Mouse (Mus musculus): Measurements from ENCODE around the gene Clca4a.
A peak's percentile ranks its signal among the peaks of the same experiment; 100 is the strongest.
"Not testable (repeated sequence)": the region's sequence is repeated elsewhere in the genome, so short reads cannot be mapped to it uniquely, and the experiment has no call there.

Gene Clca4a

GRCm38 (mm10) chr3:144974945-144975344 is at the start of gene Clca4a:
Clca4a (minus strand) TSS chr3:144975045.
- no peak for DNase-seq (ENCODE audit: extremely low read depth, insufficient read length, low spot score)

- no peak for DNase-seq (ENCODE audit: extremely low read depth, insufficient read length, low spot score)
These were observed 43.0 kb upstream of the Clca4a start for GRCm38 (mm10) chr3:145017807-145018206.

GRCm38 (mm10) chr3:145004422-145004821 is 29.6 kb upstream of the Clca4a start:
- DNase-seq (ENCODE audit: extremely low read depth, insufficient read length, low spot score) = no peak

- DNase-seq (ENCODE audit: extremely low read depth, insufficient read length, low spot score) = no peak
These were observed 26.1 kb upstream of the Clca4a start for GRCm38 (mm10) chr3:145000912-145001311.

GRCm38 (mm10) chr3:144993055-144993454 is 18.2 kb upstream of the Clca4a start:
- no peak for DNase-seq (ENCODE audit: extremely low read depth, insufficient read length, low spot score)

GRCm38 (mm10) chr3:144992618-144993017 is 17.8 kb upstream of the Clca4a start:
- no peak for DNase-seq (ENCODE audit: extremely low read depth, insufficient read length, low spot score)

- DNase-seq (ENCODE audit: extremely low read depth, insufficient read length, low spot score) = no peak
These were observed 11.0 kb upstream of the Clca4a start for GRCm38 (mm10) chr3:144985890-144986289.

GRCm38 (mm10) chr3:144980551-144980950 is 5.7 kb upstream of the Clca4a start:
- DNase-seq (ENCODE audit: extremely low read depth, insufficient read length, low spot score) = peak; percentile 39

GRCm38 (mm10) chr3:144977631-144978030 is 2.8 kb upstream of the Clca4a start:
- DNase-seq (ENCODE audit: extremely low read depth, insufficient read length, low spot score) = no peak

- no peak for DNase-seq (ENCODE audit: extremely low read depth, insufficient read length, low spot score)
These were observed 1.2 kb upstream of the Clca4a start for GRCm38 (mm10) chr3:144976091-144976490.

- peak; percentile 40 for DNase-seq (ENCODE audit: extremely low read depth, insufficient read length, low spot score)
These were observed 3.1 kb downstream of the Clca4a start for GRCm38 (mm10) chr3:144971553-144972270.

GRCm38 (mm10) chr3:144969755-144970154 is 5.1 kb downstream of the Clca4a start:
- no peak for DNase-seq (ENCODE audit: extremely low read depth, insufficient read length, low spot score)

- no peak for DNase-seq (ENCODE audit: extremely low read depth, insufficient read length, low spot score)
These were observed 8.8 kb downstream of the Clca4a start for GRCm38 (mm10) chr3:144966074-144966473.

GRCm38 (mm10) chr3:144950829-144951228 is 24.0 kb downstream of the Clca4a start:
- no peak for DNase-seq (ENCODE audit: extremely low read depth, insufficient read length, low spot score)

GRCm38 (mm10) chr3:144947376-144947775 is 27.5 kb downstream of the Clca4a start:
- DNase-seq (ENCODE audit: extremely low read depth, insufficient read length, low spot score) = not testable (repeated sequence)

- not testable (repeated sequence) for DNase-seq (ENCODE audit: extremely low read depth, insufficient read length, low spot score)
These were observed 41.2 kb downstream of the Clca4a start for GRCm38 (mm10) chr3:144933625-144934024.

GRCm38 (mm10) chr3:144933011-144933491 is 41.8 kb downstream of the Clca4a start:
- DNase-seq (ENCODE audit: extremely low read depth, insufficient read length, low spot score) = no peak

- DNase-seq (ENCODE audit: extremely low read depth, insufficient read length, low spot score) = no peak
These were observed 42.5 kb downstream of the Clca4a start, which contains the start of gene Clca4b for GRCm38 (mm10) chr3:144932335-144932734. Clca4b (minus strand) TSS chr3:144932529.

- DNase-seq (ENCODE audit: extremely low read depth, insufficient read length, low spot score) = no peak
These were observed 60.8 kb downstream of the Clca4a start for GRCm38 (mm10) chr3:144914014-144914413.

Data from 3134 (cell line).